Mouse (Mus musculus) stomach, postnatal 0 days (tissue): ENCODE results near the gene Hist1h3g. TPM values are rescaled to one million over a fixed set of nuclear protein-coding genes. Genes with fewer than 3 reads are reported as not detected.
"Not testable (repeated sequence)": the region's sequence is repeated elsewhere in the genome, so short reads cannot be mapped to it uniquely, and the experiment has no call there.

Experiments used
- ATAC-seq: fragments of 200-750 bp; cut with Nextera tagmentation; 2 replicates; pipeline ENCODE4 v1.8.0; 2017; ENCODE audit not compliant: low FRiP score, low TSS enrichment
- DNase-seq: peaks from one replicate; pipeline ENCODE4 v3.0.0-alpha.2; 2016; ENCODE audit warnings: low spot score
- H3K27ac ChIP-seq: fragments of 300-500 bp; sonication (generic); replicated peaks from 2 replicates; pipeline ENCODE4 v1.5.1; 2014; ENCODE audit warnings: mild to moderate bottlenecking, control low read depth
- H3K27me3 ChIP-seq: fragments of 300-500 bp; sonication (generic); 2 replicates; pipeline ENCODE4 v1.6.1; 2014; ENCODE audit warnings: low read length; ENCODE audit not compliant: control insufficient read depth, insufficient read depth
- H3K36me3 ChIP-seq: fragments of 300-500 bp; sonication (generic); 2 replicates; pipeline ENCODE4 v1.6.1; 2014; ENCODE audit warnings: low read length, mixed read lengths; ENCODE audit not compliant: control insufficient read depth, insufficient read depth
- H3K4me1 ChIP-seq: fragments of 300-500 bp; sonication (generic); replicated peaks from 2 replicates; pipeline ENCODE4 v1.6.1; 2014; ENCODE audit warnings: antibody characterized with exemption; ENCODE audit not compliant: control insufficient read depth, insufficient read depth
- H3K4me2 ChIP-seq: fragments of 300-500 bp; sonication (generic); replicated peaks from 2 replicates; pipeline ENCODE4 v1.6.1; 2014; ENCODE audit warnings: low read depth, mild to moderate bottlenecking, control low read depth, moderate library complexity
- H3K4me3 ChIP-seq: fragments of 300-500 bp; sonication (generic); 2 replicates; pipeline ENCODE4 v1.5.1; 2014; ENCODE audit warnings: low read depth, low read length, control low read depth
- H3K9ac ChIP-seq: fragments of 300-500 bp; sonication (generic); 2 replicates; pipeline ENCODE4 v1.6.1; 2014; ENCODE audit warnings: mild to moderate bottlenecking, low read length, control low read depth, mixed read lengths
- H3K9me3 ChIP-seq: fragments of 300-500 bp; sonication (generic); 2 replicates; pipeline ENCODE4 v1.6.1; 2016; ENCODE audit warnings: low read length; ENCODE audit not compliant: control insufficient read depth
- CTCF ChIP-seq: IDR thresholded peaks from 2 replicates; pipeline ENCODE4 v1.5.1; 2016; ENCODE audit warnings: antibody characterized with exemption, low read depth, mild to moderate bottlenecking, moderate library complexity
- EP300 ChIP-seq: optimal IDR thresholded peaks from 2 replicates; pipeline ENCODE3; 2016; ENCODE audit warnings: antibody characterized with exemption
- WGBS: fragments of 180-500 bp; shearing (Covaris S2); extraction: QIAGEN DNeasy Blood & Tissue Kit; methylation state at CpG from one replicate; pipeline ENCODE4 v1.1.7; 2014; 5-methylcytosine and 5-hydroxymethylcytosine counted together
- polyA plus RNA-seq: library from polyadenylated mRNA; unstranded; fragments of >200 nt; fragmentation: Nextera tagmentation; extraction: Ambion mirVana; gene quantifications from 2 replicates; pipeline ENCODE4 v1.2.1, GENCODE M21; 2015

Hist1h3g gene
- polyA plus RNA-seq, 1 experiment from 2014 or later, result 3.4 TPM

- Histone ChIP-seq H3K9ac (peak overlapping the region; percentile 78), H3K27me3 (no peaks in the 10 kb centered on the region), H3K27ac (peak overlapping the region; percentile 98), H3K4me3 (peak overlapping the region; percentile 60), H3K4me1 (no peaks in the 10 kb centered on the region), H3K4me2 (peak overlapping the region; percentile 73), H3K36me3 (no peaks in the 10 kb centered on the region), H3K9me3 (no peaks in the 10 kb centered on the region)
- no peak for TF ChIP-seq CTCF
- no peak for TF ChIP-seq EP300
- under 1% methylated on average over 20 of the region's 20 CpGs for WGBS
- DNase-seq (peak; percentile 72), ATAC-seq (peak; percentile 39; the same call in 1 of the 2 replicates)
Measured at GRCm38 (mm10) chr13:23530181-23530900, 4.9 kb upstream of the Hist1h3g start.

DNA sequence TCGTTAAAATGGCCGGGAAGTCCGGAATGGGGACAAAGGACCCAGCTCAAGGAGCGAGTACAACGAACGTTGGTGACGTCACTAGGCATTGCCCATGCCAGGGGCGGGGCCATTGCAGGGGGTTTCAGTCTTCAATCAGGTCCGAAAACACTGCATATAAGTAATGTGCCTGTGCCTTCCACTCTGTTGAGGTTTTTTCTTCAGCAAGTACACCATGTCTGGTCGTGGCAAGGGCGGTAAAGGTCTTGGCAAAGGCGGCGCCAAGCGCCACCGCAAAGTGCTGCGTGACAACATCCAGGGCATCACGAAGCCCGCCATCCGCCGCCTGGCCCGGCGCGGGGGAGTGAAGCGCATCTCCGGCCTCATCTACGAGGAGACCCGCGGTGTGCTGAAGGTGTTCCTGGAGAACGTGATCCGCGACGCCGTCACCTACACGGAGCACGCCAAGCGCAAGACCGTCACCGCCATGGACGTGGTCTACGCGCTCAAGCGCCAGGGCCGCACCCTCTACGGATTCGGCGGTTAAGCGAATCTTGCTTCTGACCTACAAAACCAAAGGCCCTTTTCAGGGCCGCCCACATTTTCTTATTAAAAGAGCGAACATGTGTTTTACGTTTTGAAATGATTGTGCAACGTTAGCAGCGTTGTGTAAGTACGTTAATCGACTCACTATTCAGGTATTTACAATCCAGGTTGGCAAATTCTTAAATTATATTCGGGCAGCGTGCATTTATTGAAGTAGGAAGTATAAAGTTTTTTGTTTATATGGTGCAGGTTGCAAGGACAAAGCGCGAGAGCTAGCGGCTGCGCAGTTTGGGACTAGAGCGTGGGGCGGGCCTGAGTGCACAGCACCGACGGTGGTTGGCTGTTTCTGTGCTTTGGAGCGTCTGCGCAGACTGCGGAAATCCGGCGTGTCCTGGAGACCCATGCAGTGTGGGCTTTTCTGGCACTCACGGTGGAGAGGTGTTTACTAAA lies 4.0 kb upstream of the Hist1h3g start, which contains the start of gene Hist1h4h:
TSS of gene Hist1h4h (plus strand) at position 150 of the 975 bp plus-strand sequence.
- Histone ChIP-seq H3K4me2 (peak within 1 kb of the TSS; percentile 73), H3K4me1 (no peaks in the 10 kb centered on the region), H3K36me3 (no peaks in the 10 kb centered on the region), H3K27me3 (no peaks in the 10 kb centered on the region), H3K9me3 (no peaks in the 10 kb centered on the region), H3K27ac (peak within 1 kb of the TSS; percentile 98), H3K9ac (peak within 1 kb of the TSS; percentile 78), H3K4me3 (peak within 1 kb of the TSS; percentile 60)
- ATAC-seq (peak; percentile 86), DNase-seq (peak; percentile 96)
- under 1% methylated on average over 50 of the region's 70 CpGs for WGBS
- TF ChIP-seq CTCF (no peak; the same call in 1 of the 2 replicates), EP300 (peak; percentile 54)

DNA sequence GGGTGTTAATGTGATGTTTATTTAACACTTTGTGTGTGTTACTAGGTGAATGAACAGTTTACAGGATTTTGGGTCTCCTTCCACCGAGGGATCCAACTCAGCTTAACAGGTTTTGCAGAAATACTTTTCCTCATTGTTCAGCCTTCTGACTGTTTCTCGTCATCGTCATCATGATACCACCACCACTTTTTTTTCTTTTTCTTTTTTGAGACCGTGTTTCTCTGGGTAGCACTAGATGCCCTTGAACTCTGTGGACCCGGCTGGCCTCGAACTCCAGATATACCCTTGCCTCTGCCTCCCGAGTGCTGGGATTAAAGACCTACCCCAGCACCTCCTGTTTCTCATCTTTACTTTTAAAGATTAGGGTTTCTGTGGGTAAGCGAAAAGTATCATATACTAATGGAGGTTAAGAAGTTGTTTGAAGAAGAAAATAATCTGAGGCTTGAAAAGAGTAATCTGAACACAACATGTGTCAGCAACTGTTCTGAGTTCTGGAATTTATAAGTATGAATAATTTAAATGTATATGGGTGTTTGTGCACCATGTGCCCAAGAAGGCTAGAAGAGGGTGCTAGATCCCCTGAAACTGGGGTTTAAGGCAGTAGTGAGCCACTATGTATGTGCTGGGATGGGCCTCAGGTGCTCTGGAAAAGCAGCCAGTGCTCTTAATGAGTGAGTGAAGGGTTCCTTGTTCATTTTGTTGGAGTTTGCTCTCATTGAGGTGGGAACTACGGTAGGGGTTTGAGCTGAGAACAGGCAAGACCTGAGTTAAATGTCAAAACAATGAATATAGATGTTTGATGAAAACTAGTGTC lies 2.8 kb upstream of the Hist1h3g start:
- Histone ChIP-seq H3K36me3 (no peaks in the 10 kb centered on the region), H3K4me3 (peak overlapping the region; percentile 60), H3K27me3 (no peaks in the 10 kb centered on the region), H3K9me3 (no peaks in the 10 kb centered on the region), H3K9ac (no peak overlapping the region), H3K4me1 (no peaks in the 10 kb centered on the region), H3K4me2 (peak overlapping the region; percentile 73), H3K27ac (peak overlapping the region; percentile 98)
- TF ChIP-seq CTCF (no peak), EP300 (no peak)
- 12% methylated on average over 9 of the region's 9 CpGs for WGBS
- no peak for DNase-seq
- ATAC-seq, result no peak

DNA sequence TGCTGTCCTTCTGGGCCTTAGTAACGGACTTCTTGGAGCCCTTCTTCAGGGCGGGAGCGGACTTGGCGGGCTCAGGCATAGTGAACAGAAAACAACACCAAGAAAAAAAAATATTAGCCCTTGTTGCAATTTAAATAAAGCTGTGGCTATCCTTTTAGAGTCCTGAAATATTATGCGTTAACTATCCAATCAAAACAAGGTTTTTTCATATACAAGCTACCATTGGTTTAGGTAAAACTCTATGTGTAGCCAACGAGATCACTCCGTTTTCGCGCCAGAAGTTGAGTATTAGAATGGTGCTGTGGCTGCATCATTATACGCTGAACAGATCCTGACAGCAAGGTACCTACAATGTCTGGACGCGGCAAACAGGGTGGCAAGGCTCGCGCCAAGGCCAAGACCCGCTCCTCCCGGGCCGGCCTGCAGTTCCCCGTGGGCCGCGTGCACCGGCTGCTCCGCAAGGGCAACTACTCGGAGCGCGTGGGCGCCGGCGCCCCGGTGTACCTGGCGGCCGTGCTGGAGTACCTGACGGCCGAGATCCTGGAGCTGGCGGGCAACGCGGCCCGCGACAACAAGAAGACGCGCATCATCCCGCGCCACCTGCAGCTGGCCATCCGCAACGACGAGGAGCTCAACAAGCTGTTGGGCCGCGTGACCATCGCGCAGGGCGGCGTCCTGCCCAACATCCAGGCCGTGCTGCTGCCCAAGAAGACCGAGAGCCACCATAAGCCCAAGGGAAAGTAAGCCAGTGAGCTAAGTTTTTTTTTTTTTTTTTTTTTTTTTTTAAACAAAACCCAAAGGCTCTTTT lies 1.5 kb upstream of the Hist1h3g start, which contains the start of gene Hist1h2af:
TSS of gene Hist1h2af (plus strand) at position 347 of the 808 bp plus-strand sequence.
- 0 out of 2 replicates have a peak, but pooled peaks have one; percentile 36 for ATAC-seq
- H3K36me3 ChIP-seq, H3K9me3 ChIP-seq, H3K27me3 ChIP-seq, H3K4me1 ChIP-seq: not testable (repeated sequence)
- TF ChIP-seq CTCF, result peak; percentile 2; the same call in 1 of the 2 replicates
- under 1% methylated on average over 22 of the region's 53 CpGs for WGBS
- peak; percentile 72 for DNase-seq
- Histone ChIP-seq H3K4me2 (peak within 1 kb of the TSS; percentile 73), H3K27ac (peak within 1 kb of the TSS; percentile 74), H3K9ac (peak within 1 kb of the TSS; percentile 57), H3K4me3 (peak within 1 kb of the TSS; percentile 45)
